Mouse (Mus musculus) telencephalon, adult 2 months (tissue): ENCODE results near the gene Esrrb.

Experiments
- DNase-seq: peaks from one replicate; pipeline ENCODE4 v3.0.0-alpha.2; 2011; ENCODE audit warnings: low read depth, low spot score

Gene Esrrb

DNA sequence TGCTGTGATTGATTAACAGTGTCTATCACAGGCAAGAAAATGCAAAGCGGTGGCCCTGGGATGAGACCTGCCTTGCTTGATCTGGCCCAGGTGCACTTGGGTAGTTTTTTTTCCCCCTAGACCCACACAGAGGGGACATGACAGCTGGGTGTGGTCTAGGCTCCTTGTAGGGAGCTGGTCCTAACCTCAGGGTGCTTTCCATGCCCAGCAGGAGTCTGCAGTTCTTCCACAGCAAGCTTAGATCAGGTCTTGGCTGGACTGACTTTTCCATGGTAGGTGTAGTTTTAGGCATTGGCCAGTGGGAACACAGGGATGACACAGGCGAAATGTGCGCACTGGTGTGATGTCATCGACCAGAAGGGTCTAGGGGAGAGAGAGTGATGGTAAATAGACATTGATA lies 136.2 kb downstream of the Esrrb start:
- no peak for DNase-seq

DNA sequence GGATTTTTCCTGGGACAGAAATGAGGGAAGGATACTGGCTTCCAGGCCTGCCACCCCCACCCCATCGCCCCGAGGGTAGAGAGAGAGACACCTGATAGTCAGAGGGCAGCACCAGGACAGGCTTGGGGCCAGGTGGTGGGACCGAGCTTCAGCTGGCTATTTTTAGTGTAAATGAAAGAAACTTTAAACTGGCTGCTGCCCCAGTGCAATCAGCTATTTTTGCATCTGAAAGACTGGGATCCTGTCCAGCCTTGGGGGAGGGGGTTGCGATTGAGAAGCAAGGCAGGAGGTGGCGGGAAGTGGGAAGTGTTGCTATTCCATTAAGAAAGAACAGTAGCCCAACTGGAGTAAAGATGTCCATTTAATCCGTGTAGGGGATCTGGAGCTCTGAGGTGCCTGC lies 137.8 kb downstream of the Esrrb start:
- peak; percentile 33 for DNase-seq

DNA sequence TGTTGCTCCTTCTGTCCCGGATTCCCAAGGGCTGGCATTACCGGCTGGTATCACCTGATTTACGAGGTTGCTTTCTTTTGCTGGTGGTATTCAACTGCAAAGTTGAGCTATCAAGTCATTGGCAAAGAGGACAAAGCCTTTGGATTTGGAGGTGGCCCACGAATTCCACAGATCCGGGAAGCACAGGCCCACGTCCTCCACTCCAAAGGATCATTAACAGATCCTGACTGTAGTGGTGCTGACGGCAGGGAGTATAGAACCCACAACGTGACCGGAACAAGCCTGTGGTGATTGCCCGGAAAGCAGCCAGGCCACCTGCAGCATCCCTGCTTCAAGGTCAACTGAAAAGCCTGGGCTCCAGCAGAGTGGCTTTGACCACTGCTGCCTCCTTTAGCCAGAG lies 140.8 kb downstream of the Esrrb start:
- DNase-seq = no peak

DNA sequence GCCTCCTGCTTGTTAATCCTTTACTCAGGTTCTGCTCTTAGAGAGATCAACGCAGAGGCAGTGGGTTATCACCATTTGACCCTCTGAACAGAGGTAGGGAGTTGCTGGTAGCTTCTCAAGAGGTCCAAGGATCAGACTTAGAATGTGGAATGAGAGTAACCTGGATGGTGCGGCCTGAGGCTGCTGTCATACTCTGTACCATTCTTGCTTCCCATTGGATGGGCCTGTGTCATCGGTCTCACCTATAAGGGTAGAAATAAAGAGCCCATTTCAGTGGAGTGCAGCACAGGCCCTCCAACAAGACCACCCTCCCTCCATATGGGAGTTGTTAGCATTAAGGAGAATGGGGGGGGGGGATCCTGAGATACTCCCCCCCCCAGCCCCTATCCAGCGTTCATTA lies 143.0 kb downstream of the Esrrb start:
- no peak for DNase-seq

DNA sequence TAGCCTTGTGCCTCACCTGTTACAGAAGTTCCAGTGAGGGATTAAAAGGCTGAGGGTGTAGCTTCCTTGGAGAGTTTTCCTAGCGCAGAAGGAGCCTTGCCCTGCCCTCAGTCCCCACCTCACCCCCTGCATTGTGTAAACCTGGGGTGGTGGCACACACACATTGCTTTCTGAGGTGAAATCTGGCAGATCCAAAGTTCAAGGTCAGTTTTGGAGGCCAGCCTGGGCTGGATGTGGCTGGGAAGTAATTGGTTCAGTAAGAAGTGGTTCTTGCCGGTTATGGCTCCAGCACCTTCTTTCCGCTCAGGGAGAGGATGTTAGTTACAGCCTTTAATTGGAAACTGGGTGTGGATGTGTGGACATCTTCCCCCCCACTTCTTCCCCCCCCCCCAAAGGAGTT lies 143.4 kb downstream of the Esrrb start:
- DNase-seq = no peak

DNA sequence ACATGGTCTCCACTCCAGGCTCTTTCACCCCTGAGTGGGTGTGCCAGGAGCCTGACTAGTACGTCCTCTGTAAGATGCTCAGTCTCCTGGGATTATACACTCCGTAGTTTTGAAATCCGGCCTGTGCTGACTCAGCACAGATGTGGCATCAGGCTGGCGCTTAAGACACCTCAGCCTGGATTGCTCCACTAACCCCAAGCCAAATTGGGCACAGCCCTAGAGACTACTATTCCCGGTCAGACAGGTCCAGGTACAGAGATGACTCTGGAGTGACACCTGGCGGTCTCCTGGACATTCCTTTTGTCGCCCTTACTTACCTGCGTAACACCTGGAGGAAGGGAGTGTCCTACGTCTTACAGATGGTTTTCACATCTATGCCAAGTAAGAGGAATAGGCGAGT lies 146.8 kb downstream of the Esrrb start:
- no peak for DNase-seq

DNA sequence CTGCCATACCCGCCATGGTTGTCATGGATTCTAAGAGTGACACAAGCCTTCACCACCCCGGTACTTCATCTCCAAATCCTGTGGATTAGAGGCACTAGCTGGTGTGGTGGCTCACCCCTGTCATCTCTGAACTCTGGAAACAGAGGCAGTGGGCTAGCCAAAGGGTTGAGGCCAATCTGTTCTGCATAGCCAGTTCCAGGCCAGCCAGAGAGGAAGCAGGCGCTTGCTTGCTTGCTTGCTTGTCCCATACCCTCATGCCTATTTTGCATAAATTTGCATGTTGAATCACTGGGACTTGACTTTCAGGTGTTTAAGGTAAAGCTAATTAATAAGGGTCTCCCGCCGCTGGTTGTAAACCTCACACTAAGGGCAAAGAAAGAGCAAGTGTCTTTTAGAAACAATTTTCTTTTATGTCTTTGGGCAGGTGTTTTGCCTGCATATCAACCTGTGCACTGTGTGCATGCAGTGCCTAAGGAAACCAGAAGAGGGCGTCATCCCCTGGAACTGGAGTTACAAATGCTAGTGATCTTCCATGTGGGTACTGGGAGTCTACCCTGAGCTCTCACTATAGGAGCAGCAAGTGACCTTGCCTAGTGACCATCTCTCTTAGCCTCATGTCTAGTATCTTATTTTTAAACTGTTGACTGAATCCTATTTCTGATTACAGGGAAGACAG lies 147.5 kb downstream of the Esrrb start:
- no peak for DNase-seq

DNA sequence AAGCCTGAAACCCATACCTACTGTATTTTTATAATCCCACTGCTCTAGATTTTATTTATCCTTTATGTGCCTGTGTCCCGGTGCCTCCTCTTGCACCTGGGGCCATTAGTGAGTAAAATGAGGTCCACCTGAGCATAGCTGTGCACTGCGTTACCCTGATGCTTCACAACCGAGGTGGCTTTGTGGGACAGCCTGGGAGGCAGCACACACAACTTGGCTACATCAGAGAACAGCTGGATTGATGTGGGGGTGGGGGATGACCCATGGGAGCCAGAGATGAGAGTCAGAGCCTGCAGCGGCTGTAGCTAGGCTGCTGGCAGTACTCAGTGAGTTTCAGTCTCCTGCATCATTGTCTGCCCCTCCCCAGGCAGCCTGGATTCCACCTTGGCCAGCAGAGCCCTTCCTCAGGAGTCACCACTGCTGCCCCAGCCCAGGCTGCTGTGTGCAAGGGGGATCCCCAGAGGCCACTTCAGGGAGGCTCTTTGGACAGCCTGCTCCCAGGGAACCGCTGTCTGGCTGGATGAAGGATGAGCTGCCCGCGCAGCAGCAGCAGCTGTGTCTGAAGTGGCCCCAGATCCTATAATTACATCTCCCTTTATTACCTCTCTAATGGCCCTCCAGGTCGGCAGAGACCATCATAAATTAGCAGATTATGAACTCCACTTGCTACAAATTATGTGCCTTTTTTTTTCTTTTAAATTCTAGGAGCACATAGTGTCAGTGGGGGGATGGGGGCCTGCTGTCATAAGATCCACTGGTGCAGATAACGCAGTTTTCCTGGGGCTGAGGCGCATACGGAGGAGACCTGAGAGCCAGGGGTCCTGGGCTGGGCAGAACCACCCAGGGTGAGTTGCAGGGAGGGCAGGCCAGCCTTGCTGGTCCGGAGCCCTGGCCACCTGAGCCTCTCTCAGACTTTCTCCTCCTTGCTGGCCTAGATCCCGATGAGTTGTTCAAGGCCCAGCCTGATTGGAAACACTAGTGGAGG lies 148.7 kb downstream of the Esrrb start:
- DNase-seq = no peak

DNA sequence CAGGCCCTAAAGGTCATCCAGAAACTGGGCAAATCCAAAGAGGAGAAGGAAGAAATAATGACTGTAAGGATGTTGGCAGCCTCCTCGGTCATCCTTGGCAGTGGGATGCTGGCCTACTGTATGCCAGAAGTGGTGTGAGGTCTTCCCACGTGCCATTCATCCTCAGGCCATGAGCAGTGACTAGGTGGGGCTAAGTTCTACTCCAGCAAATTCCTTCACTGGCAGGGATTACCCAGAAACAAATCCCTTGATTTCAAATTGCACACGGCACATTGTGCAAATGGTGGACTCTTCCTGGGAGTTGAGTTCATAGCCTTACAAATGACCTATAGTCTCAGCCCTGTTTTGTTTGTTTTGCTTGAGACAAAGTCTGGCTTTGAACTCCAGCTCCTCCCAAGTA lies 151.4 kb downstream of the Esrrb start:
- no peak for DNase-seq

DNA sequence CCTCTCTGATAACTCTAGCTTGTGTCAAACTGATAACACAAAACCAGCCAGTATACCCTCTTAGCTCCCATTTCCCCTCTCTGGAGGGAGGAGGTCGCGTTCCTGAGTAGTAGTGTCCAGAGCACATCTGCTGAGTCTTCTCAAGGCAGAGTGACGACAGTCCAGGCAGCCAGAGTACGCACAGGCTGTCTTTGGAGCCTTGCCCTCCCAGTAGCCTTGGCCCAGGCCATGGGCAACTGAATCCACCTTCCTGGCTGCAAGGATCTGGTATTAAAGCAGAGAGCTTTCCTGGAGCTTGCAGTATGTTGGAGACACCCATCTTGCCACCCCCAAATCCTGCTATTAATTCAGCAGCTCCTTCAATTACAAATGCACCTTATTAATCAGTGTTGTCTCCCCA lies 152.7 kb downstream of the Esrrb start:
- no peak for DNase-seq

DNA sequence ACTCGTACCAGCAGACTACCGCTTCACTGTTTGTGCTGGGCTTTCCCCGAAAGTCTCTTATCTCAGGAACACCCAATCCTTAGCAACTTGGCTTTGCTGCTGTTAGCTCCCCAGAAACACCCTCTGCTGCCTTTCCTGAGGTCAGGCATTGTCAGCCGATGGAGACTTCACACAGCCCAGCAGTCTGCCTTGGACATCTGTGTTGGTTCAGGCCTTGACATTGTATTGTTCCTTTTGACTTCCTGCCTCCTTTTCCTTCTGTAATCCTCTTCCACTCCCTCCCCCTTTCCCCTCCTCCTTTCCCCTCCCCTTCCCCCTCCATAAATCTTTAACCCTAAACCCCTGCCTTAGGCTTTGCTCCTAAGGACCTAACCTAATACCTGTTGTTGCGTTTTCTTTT lies 155.7 kb downstream of the Esrrb start:
- DNase-seq = no peak

DNA sequence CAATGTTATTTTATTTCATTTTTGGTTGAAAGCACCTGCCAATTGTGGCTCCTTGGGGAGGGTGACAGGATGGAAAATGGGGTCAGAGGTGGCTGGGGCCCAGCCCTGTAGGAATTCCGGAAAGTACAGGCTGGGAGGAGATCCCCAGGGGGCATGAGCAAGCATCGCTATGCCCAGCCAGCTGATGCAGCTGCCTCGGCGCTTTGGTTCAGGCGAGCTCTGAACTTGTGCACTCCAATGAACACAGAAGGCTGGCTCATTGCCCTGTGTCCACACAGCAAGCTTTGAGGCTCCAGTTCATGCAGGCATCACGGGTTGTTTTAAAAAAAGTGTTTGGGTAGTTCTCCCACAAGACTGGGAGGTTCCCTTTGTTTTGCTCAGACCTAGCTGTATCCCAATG lies 156.8 kb downstream of the Esrrb start:
- DNase-seq = no peak

DNA sequence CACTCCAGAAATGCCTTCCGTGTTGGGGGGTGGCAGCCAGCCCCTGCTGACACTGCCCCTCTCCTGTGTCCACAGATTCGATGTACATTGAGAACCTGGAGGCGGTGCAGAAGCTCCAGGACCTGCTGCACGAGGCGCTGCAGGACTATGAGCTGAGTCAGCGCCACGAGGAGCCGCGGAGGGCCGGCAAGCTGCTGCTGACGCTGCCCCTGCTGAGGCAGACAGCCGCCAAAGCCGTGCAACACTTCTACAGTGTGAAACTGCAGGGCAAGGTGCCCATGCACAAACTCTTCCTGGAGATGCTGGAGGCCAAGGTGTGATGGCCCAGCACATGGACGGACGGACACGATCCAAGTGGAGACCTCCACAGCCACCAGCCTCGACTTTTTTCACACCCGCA lies 157.8 kb downstream of the Esrrb start:
- peak; percentile 26 for DNase-seq

DNA sequence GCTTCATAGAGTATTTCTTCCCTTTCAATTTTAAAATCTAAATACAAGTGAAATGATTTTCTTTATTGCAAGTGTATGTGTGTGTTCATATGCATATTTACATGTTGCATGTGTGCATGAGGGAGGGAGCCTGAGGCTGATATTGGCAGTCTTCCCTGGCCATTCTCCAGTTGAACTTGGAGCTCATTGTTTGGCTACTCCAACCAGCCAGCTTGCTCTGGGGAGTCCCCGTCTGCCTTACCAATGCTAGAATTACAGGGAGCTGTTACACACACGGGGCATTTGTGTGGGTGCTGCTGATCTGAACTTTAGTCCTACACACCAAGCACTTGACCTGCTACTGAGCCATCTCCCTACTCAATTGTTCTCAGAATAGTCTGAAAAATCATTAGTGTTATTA lies 173.4 kb downstream of the Esrrb start:
- DNase-seq = no peak

DNA sequence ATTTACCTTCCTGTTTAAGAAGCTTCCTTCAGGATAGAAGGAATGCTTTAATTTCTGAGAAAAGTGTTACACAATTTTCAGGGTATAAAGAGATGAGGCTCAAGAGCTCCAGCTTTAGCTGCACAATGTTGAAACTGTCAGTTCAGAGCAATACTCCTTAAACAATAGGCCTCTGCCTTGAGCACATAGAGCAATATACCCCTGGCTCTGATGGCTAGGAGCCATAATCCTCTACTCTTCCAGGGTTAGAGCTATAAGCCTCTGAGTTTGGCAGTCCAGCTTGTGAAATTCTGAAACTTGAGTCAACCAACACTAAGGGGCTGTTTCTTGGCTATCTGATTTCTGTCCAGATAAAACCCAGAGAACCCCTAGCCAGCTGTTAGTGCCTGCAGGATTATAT lies 176.9 kb downstream of the Esrrb start:
- no peak for DNase-seq

DNA sequence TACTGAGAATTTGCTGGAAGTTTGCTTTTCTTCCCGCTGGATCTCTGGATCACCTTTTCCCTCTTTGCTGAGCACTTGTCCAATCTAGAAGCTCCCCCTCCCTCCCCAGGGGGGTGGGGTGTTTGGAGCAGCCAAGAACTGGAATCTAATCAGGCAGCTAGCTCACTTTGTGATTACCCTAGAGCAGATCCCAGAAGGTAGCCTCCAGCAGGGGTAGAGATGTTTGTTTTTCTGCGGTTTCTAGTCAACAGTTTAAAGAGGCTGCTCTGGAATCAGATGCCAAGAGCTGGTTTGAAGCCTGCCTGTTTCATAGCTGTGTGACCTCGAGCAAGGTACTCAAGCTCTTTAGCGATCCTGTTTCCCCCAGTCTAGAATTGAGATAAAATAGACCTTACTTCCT lies 177.8 kb downstream of the Esrrb start:
- no peak for DNase-seq

DNA sequence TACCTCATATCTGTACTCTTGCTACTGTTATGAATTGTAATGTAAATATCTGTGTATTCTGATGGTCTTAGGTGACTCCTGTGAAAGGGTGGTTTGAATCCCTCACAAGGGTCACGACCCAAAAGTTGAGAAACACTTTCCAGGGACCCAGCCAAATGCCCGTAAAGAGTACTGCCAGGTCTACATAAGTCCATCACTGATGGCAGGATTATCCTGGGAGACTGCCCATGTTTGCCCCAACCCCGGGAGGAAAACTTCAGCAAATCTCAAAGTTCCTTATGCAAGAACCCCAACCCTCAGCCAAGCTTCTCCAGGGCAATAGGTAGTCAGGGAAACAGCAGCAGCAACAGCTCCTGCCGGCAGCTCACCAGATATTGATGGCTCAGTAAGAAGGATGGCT lies 178.6 kb downstream of the Esrrb start:
- no peak for DNase-seq

DNA sequence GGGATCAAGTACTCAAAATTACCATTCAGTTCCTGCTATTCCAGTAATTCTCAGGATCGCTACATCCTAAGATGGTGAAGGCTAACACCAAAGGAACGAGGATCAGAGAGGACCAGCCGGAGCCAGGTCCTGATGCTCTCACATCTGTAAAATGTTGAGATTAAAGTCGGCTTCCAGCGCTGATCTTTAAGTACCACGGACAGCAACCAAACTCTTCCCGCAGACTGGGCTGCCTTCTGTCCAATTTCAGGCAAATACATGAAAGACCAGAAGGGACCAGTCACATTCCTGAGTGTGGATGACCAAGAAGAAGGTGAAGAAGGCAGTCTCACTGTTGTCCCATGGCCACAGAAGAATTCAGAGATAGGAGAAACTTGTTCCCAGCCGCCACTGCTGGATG lies 186.9 kb downstream of the Esrrb start:
- DNase-seq = no peak

DNA sequence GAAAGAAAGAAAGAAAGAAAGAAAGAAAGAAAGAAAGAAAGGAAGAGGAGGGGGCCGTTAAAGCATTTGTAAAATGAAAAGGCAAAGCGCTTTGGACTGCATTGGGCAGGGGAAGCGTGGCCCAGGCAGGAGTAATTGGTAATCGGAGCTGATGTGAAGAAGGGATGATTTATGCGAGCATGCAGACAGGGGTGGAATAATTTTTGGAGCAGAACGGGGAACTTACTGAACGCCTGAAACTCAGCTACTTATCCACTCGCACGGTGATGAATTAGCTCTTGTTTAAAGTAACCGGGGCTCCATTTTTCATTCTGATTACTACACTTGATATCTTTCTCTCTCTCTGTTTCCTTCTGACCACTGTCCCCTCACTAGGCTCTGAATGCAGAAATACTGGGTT lies 192.1 kb downstream of the Esrrb start:
- no peak for DNase-seq

DNA sequence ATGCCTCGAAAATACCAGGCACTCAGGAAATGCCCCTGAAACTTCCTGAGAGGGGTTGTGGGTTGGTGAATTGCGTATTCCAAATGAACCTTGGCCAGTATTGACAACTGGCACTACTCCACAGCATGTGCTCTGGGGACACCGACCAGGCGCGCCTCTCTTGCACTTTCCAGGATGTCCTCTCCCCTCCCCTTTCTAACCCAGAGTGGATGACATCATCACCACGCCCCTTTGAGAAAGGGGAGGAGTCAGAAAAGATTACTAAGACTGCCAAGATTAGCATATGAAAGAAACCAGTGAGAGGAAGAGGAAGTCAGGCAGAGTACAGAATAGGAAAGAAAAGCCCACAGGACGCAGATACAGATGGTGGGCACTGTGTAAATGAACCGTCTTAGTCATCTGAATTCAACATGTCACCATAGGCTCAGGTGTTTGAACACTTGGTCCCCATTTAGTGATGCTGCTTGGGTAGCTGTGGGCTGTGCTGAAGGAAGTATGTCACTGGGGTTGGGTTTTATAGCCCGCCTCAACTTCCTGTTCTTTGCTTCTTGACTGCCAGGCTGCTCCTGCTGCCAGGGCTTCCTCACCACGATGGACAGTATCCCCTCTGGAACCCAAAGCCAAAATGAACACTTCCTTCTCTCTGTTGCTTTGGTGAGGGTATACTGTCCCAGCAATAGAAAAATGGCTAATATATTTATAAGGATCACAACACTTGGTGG lies 196.0 kb downstream of the Esrrb start:
- no peak for DNase-seq

DNA sequence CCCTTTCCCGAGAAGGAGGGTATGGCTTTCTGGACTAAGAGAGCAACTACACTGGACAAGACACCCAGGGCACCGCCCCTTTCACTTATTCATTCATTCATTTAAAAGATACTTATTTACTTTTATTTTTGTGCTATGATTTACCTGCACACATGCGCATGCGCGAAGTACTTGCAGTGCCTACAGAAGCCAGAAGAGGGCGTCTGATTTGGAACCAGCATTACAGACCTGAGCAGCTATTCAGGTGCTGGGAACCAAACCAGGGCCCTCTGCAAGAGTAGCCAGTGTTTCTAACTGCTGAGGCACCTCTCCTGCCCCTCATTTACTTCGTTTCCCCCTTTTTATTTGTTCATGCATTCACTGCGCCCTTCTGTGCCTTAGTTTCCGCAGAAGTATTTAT lies 198.0 kb downstream of the Esrrb start:
- no peak for DNase-seq

DNA sequence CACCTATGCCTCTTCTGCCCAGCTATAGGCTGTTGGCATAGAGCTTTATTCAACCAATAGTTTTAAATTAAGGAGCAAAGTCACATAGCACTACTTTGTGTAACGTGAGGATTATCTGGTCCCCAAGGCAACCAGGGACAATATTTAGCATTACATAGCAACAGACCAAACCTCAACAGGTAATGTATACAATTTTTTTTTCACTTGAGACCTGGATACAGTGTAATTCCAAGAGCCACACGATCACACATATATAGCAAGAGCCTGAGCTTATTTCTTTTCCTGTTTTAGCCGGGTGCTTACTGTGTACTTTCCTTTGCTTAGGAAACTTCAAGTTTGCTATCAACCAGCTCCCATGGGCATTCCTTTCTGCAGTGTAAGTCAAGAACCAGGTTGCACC lies 201.8 kb downstream of the Esrrb start:
- no peak for DNase-seq

DNA sequence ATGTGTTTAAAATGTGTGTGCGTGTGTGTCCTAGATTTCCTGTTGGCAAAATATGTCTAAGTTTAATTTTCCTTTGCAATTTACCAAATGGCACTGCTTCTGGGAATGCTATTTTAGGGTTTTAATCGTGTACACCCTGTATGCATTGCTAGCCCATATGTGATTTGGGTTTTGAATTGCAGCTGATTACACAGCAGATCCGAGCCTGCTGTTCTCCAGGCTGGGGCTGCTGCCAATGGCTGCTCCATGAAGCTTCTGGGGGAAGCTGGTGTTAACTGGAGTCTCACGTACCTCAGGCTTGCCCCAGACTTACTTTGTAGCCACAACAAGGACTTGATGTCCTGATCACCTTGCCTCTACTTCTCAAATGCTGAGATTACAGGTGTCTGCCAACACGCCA lies 205.1 kb downstream of the Esrrb start:
- DNase-seq = peak; percentile 73
